Mouse (Mus musculus): Measurements from ENCODE around the gene Bpifb6. TPM values are rescaled to one million over a fixed set of nuclear protein-coding genes. Genes with fewer than 3 reads are reported as not detected.

Gene Bpifb6
- total RNA-seq (2012; rRNA removed): not detected in 2 replicates
- polyA plus RNA-seq (2012; ENCODE audit: insufficient read depth in 1 of 2, insufficient read length in 2 of 2, low read depth in 1 of 2, low replicate concordance in 2 of 2, missing spikeins in 1 of 2): not detected

- Histone ChIP-seq H3K4me3 (ENCODE audit: control insufficient read depth in 1 of 2, insufficient read depth in 1 of 2, low read depth in 2 of 2, low read length in 2 of 2) (no peak within 1 kb of the TSS), H3K4me1 (ENCODE audit: control insufficient read depth in 1 of 2, insufficient read depth in 2 of 2, low read length in 2 of 2) (no peaks in the 10 kb centered on the region), H3K9me3 (replicated peaks; ENCODE audit: insufficient read depth, low read length) (no peaks in the 10 kb centered on the region), H3K36me3 (ENCODE audit: control insufficient read depth in 1 of 2, insufficient read depth in 2 of 2, low read length in 2 of 2) (no peaks in the 10 kb centered on the region), H3K9ac (ENCODE audit: control insufficient read depth, low read depth, low read length, poor library complexity, severe bottlenecking) (no peak within 1 kb of the TSS), H3K79me2 (ENCODE audit: control insufficient read depth, insufficient read depth, low read length, poor library complexity) (no peaks in the 10 kb centered on the region), H3K27me3 (ENCODE audit: control insufficient read depth in 1 of 2, insufficient read depth in 2 of 2, low read length in 2 of 2) (no peaks in the 10 kb centered on the region), H3K27ac (ENCODE audit: control insufficient read depth, low read depth, low read length) (no peak within 1 kb of the TSS)
- no peak for TF ChIP-seq BHLHE40 (IDR thresholded peaks at IDR 0.05; ENCODE audit: borderline replicate concordance, low read depth, low read length)
- no peak for TF ChIP-seq KAT2A (conservative IDR thresholded peaks at IDR 0.05; ENCODE audit: low read depth, low read length)
- no peak for TF ChIP-seq ETS1 (IDR thresholded peaks at IDR 0.05; ENCODE audit: low read depth, low read length)
- TF ChIP-seq MYC (IDR thresholded peaks at IDR 0.05; ENCODE audit: low read depth, low read length): no peak
- no peak for TF ChIP-seq SIN3A (IDR thresholded peaks at IDR 0.05; ENCODE audit: low read length)
- no peak for TF ChIP-seq MXI1 (IDR thresholded peaks at IDR 0.05; ENCODE audit: low read depth, low read length)
- no peak for TF ChIP-seq NRF1 (IDR thresholded peaks at IDR 0.05; ENCODE audit: insufficient read depth, low read depth, low read length, poor library complexity, severe bottlenecking)
- no peak for TF ChIP-seq RCOR1 (IDR thresholded peaks at IDR 0.05; ENCODE audit: low read depth, low read length)
- TF ChIP-seq SMC3 (IDR thresholded peaks at IDR 0.05; ENCODE audit: low read depth, low read length): no peak
- TF ChIP-seq MAFK (IDR thresholded peaks at IDR 0.05; ENCODE audit: borderline replicate concordance, low read depth, low read length): no peak
- TF ChIP-seq ZKSCAN1 (IDR thresholded peaks at IDR 0.05; ENCODE audit: low read depth, low read length): no peak
- no peak for TF ChIP-seq NELFE (IDR thresholded peaks at IDR 0.05; ENCODE audit: low read depth, low read length)
- TF ChIP-seq CTCF (IDR thresholded peaks at IDR 0.05 in 2 of 3, conservative IDR thresholded peaks at IDR 0.05 in 1 of 3; ENCODE audit: control insufficient read depth in 1 of 3, insufficient read depth in 1 of 3, low read depth in 2 of 3, low read length in 3 of 3, poor library complexity in 1 of 3, severe bottlenecking in 1 of 3): no peak
- TF ChIP-seq TAL1 (IDR thresholded peaks at IDR 0.05; ENCODE audit: low read length): no peak
- TF ChIP-seq CHD1 (IDR thresholded peaks at IDR 0.05; ENCODE audit: low read depth, low read length): no peak
- TF ChIP-seq JUND (IDR thresholded peaks at IDR 0.05; ENCODE audit: low read depth, low read length): no peak
- no peak for TF ChIP-seq MAZ (IDR thresholded peaks at IDR 0.05; ENCODE audit: low read depth, low read length)
- DNase-seq (ENCODE audit: low read depth, low spot score): no peak
Observed at GRCm38 (mm10) chr2:153900088-153900487, at the start of gene Bpifb6. Bpifb6 (plus strand) TSS chr2:153900388.

GRCm38 (mm10) chr2:153851030-153851360, 49.2 kb upstream of the Bpifb6 start:
- no peaks in the 10 kb centered on the region for H3K79me2 ChIP-seq (ENCODE audit: control insufficient read depth, insufficient read depth, low read length, poor library complexity)
- H3K36me3 ChIP-seq (ENCODE audit: control insufficient read depth in 1 of 2, insufficient read depth in 2 of 2, low read length in 2 of 2): no peaks in the 10 kb centered on the region
- H3K9ac ChIP-seq (ENCODE audit: control insufficient read depth, low read depth, low read length, poor library complexity, severe bottlenecking): no peak overlapping the region
- DNase-seq (ENCODE audit: low read depth, low spot score): peak; percentile 60
- H3K4me1 ChIP-seq (ENCODE audit: control insufficient read depth in 1 of 2, insufficient read depth in 2 of 2, low read length in 2 of 2): no peaks in the 10 kb centered on the region
- peaks cover 0 to 3% of the 10 kb centered on the region in 2 experiments; a peak in 1 of 4 replicates for H3K27me3 ChIP-seq (ENCODE audit: control insufficient read depth in 1 of 2, insufficient read depth in 2 of 2, low read length in 2 of 2)
- no peak overlapping the region for H3K27ac ChIP-seq (ENCODE audit: control insufficient read depth, low read depth, low read length)
- no peak overlapping the region for H3K4me3 ChIP-seq (ENCODE audit: control insufficient read depth in 1 of 2, insufficient read depth in 1 of 2, low read depth in 2 of 2, low read length in 2 of 2)
- H3K9me3 ChIP-seq (replicated peaks; ENCODE audit: insufficient read depth, low read length): no peaks in the 10 kb centered on the region
- TF ChIP-seq POLR2AphosphoS2 (IDR thresholded peaks at IDR 0.05; ENCODE audit: low read length): no peak
- no peak for TF ChIP-seq MYC (IDR thresholded peaks at IDR 0.05; ENCODE audit: low read depth, low read length)
- TF ChIP-seq RAD21 (IDR thresholded peaks at IDR 0.05; ENCODE audit: low read depth, low read length): peak; percentile 59
- TF ChIP-seq ZC3H11A (IDR thresholded peaks at IDR 0.05; ENCODE audit: low read depth, low read length): peak; percentile 47; the same call in 1 of the 2 replicates
- no peak for TF ChIP-seq MXI1 (IDR thresholded peaks at IDR 0.05; ENCODE audit: low read depth, low read length)
- TF ChIP-seq ZNF384 (IDR thresholded peaks at IDR 0.05; ENCODE audit: low read depth, low read length): no peak
- TF ChIP-seq GATA1 (IDR thresholded peaks at IDR 0.05; ENCODE audit: low read depth, low read length): no peak
- peak; percentile 78 for TF ChIP-seq SMC3 (IDR thresholded peaks at IDR 0.05; ENCODE audit: low read depth, low read length)
- TF ChIP-seq CTCF (IDR thresholded peaks at IDR 0.05 in 2 of 3, conservative IDR thresholded peaks at IDR 0.05 in 1 of 3; ENCODE audit: control insufficient read depth in 1 of 3, insufficient read depth in 1 of 3, low read depth in 2 of 3, low read length in 3 of 3, poor library complexity in 1 of 3, severe bottlenecking in 1 of 3): peak in 2 of 3 experiments; percentile 69 to 71; a peak in 5 of 6 replicates
- no peak for TF ChIP-seq MAZ (IDR thresholded peaks at IDR 0.05; ENCODE audit: low read depth, low read length)
- TF ChIP-seq SIN3A (IDR thresholded peaks at IDR 0.05; ENCODE audit: low read length): no peak
